Mouse (Mus musculus) retina, adult 2 months (tissue): ENCODE measurements around the gene Sec62.

Experiments used
- DNase-seq: peaks from one replicate; pipeline ENCODE4 v3.0.0-alpha.2; 2012; ENCODE audit warnings: low read depth, low spot score

The Sec62 gene

DNA sequence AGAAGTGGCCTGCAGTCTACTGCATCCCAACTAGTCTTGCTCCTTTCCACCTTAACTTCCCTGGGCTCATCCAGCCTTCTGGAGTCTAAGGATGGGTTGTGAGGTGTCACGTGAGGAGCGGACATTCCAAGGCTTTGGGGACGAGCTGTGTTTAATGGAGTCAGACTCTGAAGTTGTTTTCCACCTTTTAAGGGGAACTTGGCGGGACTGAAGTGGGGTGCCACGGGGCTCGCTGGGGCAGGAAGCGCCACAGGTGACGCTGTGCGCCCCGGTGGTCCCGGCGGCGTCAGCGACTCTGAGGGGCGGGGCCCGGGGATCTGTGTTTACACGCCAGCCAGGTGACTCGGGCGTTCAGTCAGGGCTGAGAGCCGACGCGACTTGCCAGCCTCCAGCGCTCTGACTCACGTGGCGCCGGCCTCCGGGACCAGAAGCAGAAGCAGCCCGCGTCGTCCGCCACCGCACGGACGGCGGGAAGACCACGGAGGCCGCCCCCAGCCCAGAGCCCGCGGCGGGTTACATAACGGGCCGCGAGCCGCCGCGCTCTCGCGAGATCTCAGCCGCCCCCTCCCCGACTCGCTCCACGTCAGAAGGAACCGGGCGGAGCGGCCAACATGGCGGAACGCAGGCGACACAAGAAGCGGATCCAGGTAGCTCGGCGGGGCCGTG lies at the start of gene Sec62:
Gene Sec62 (plus strand): TSS at position 139 of the 666 bp plus-strand sequence.
- peak; percentile 79 for DNase-seq

GRCm38 (mm10) chr3:30742891-30743290 lies 49.8 kb upstream of the Sec62 start:
- DNase-seq = no peak

DNA sequence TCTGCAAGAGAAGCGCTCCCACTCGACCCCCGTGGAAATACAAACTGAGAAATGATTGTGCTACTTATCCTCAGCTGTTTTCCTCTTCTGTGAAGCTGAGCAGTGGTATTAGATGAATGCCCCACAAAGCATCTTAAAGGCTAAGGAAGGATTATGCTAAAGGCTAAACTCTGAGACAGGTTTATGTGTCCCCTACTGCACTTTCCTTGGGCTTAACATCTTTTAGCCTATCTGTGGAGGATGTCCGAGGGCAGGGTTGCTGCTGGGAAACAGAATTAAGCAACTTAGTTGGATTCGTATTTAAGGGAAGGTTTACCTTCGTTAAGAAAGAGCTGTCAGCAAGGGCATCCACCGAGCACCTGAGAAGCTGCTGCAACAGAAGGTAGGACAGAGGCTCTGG lies 46.7 kb upstream of the Sec62 start, which contains the start of gene Samd7:
Gene Samd7 (plus strand): TSS at position 288 of the 400 bp plus-strand sequence.
- peak; percentile 81 for DNase-seq

DNA sequence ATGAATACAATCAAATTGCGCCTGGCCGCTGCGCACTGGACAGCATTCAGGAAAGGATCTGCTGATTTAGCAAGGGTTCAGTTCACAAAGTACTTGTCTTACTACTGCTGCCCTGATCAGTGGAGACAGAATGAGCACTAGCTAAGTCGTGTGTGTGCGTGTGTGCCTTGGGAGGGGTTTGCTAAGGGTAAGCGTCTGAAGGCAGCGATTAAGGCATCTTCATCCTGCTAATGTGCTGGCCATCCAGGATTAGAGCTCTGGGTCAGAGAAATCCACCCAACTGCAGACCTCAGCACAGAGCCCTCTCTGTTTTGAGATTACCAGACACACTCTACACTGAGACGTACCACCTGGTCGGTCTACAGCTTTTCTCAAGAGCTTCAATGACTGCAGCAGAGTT lies 44.4 kb upstream of the Sec62 start:
- peak; percentile 83 for DNase-seq

DNA sequence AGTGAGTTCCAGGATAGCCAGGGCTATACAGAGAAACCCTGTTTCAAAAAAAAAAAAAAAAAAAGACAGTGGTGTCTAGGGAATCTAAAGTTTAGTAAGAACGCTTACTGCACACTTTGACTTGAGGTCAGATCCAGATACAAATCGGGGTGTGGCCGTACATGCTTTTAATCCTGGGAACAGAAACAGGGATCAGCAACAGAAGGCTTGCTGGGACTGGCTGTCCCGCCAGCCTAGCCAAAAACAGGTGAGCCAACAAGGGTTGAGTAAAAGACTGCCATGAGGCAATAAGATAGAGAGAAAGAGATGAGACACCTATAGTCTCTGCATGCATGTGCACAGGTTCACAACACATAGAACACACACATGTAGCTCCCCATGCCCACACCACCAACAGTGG lies 38.0 kb upstream of the Sec62 start:
- DNase-seq = no peak

DNA sequence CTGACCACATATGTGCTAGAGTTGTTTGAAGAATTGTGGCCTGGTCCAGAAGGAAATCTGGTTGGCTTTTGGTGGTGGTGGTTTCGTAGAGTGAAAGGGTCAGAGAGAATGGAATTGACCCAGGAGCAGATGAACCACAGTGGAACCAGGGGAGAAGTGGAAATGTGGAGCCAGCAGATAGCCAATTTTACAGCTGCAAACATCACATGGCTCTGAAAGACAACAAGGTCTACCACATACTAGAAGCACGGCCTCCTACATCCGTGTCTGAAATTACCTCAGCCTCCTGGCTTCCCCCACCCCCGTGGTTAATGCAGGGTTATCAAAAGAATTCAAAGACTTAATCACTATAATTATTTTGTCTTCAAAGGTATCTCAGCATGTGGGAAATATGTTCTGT lies 27.8 kb upstream of the Sec62 start:
- DNase-seq = no peak

DNA sequence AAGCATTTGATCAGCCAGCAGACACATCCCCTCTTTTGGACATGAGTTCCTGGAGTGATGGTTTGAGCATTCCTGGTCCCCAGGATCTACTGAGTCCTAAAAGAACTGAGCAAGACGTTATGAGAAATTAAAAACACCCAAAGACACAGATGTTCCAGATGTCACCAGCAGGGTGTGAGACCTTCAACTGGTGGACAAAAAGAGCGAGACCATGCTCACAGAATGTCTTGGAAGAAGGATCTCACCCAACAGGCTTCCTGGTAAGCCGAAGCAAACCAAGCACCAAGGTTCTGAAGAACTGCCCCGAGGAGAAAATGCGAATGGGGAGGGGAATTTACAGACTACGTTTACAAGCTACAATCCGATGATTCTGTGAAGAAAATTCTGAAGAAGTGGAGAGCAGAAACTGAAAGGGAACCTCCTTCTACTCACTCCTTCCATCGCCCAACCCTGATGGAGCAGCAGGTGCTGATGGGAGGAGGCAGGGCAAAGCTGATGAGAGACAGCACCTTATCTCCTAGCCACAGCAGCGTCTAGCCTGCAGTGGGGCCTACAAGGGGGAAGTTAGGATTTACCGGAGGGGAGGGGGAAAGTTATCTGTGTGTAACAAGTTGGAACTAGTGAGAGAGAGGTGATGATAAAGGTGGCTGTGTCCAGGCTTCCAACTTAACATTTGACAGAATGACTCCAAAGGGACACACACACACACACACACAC lies 27.2 kb upstream of the Sec62 start:
- DNase-seq = no peak

- no peak for DNase-seq
Observed at GRCm38 (mm10) chr3:30766177-30766576, 26.5 kb upstream of the Sec62 start.

- DNase-seq = no peak
Observed at GRCm38 (mm10) chr3:30767271-30767670, 25.4 kb upstream of the Sec62 start.

- no peak for DNase-seq
Observed at GRCm38 (mm10) chr3:30769755-30770515, 22.7 kb upstream of the Sec62 start.

GRCm38 (mm10) chr3:30771560-30771959 lies 21.1 kb upstream of the Sec62 start:
- DNase-seq = no peak

DNA sequence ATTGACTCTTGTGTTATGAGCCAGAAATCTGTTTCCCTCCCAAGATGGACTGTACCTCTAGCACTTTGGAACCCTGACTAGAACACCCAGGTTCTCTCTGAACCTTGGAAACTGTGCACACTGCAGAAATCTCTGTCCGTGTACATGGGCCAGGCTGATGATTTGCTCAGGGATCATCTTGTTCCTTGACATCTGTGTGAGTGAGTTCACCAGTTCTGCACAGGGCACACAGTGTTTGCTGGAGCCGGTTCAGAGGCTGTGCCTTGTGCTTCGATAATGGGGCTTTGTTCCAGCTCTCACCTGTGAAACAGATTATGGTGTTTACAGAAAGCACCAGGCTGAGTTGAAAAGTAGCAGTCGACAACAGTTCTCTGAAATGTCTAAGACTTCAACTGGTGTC lies 20.0 kb upstream of the Sec62 start:
- no peak for DNase-seq

GRCm38 (mm10) chr3:30774677-30775076 lies 18.0 kb upstream of the Sec62 start:
- DNase-seq = no peak

- DNase-seq = no peak
Observed at GRCm38 (mm10) chr3:30777984-30778383, 14.7 kb upstream of the Sec62 start.

GRCm38 (mm10) chr3:30788531-30788930 lies 4.1 kb upstream of the Sec62 start:
- DNase-seq = no peak

GRCm38 (mm10) chr3:30793403-30794221 lies 937 bp downstream of the Sec62 start:
- no peak for DNase-seq

GRCm38 (mm10) chr3:30802171-30802570 lies 9.5 kb downstream of the Sec62 start:
- DNase-seq = no peak

DNA sequence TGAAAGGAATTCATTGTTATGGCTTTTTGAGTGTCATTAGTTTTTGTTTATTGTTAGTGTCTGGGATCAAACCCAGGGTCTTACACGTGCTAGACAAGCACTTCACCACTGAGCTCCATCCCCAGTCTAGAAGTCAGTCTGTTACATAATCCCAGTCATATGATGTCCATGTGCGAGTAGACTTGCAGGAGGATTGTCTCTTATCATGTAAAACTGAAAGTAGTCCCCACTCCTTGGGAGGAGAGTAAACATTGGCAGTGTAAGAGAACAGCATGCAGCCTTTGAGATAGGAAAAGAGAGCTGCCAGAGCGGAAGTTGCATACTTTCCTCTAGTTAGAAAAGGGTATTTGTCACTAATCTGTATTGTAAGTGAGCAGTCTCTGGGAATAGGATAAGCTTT lies 20.2 kb downstream of the Sec62 start:
- no peak for DNase-seq

GRCm38 (mm10) chr3:30818630-30819125 lies 26.0 kb downstream of the Sec62 start:
- DNase-seq = no peak

GRCm38 (mm10) chr3:30822163-30822562 lies 29.5 kb downstream of the Sec62 start:
- no peak for DNase-seq

- no peak for DNase-seq
Observed at GRCm38 (mm10) chr3:30826069-30826468, 33.4 kb downstream of the Sec62 start.
